Mouse (Mus musculus) forelimb bud, embryonic 11.5 days (tissue): ENCODE data around the gene Cd79b.

Experiments used
- DNase-seq: peaks from one replicate; pipeline ENCODE4 v3.0.0-alpha.2; 2012; ENCODE audit warnings: low read depth, low spot score

The Cd79b gene

GRCm38 (mm10) chr11:106273811-106274210 lies 40.8 kb downstream of the Cd79b start:
- no peak for DNase-seq

GRCm38 (mm10) chr11:106273311-106273684 lies 41.3 kb downstream of the Cd79b start:
- no peak for DNase-seq

- DNase-seq: peak; percentile 98
Observed at GRCm38 (mm10) chr11:106272644-106273310, 41.8 kb downstream of the Cd79b start, which contains the start of gene Smarcd2. TSS of gene Smarcd2 (minus strand) at chr11:106272972.

- no peak for DNase-seq
Observed at GRCm38 (mm10) chr11:106271794-106272643, 42.5 kb downstream of the Cd79b start.

GRCm38 (mm10) chr11:106271131-106271793 lies 43.3 kb downstream of the Cd79b start:
- DNase-seq: no peak

GRCm38 (mm10) chr11:106269060-106269431 lies 45.5 kb downstream of the Cd79b start:
- DNase-seq: peak; percentile 59

- no peak for DNase-seq
Observed at GRCm38 (mm10) chr11:106268326-106269059, 46.1 kb downstream of the Cd79b start.

- DNase-seq: peak; percentile 46
Observed at GRCm38 (mm10) chr11:106267871-106268270, 46.7 kb downstream of the Cd79b start.

GRCm38 (mm10) chr11:106267311-106267852 lies 47.2 kb downstream of the Cd79b start:
- DNase-seq: peak; percentile 38

GRCm38 (mm10) chr11:106266431-106266830 lies 48.1 kb downstream of the Cd79b start:
- DNase-seq: no peak

GRCm38 (mm10) chr11:106265570-106265969 lies 49.0 kb downstream of the Cd79b start:
- DNase-seq: no peak

GRCm38 (mm10) chr11:106264988-106265387 lies 49.6 kb downstream of the Cd79b start:
- DNase-seq: no peak

- no peak for DNase-seq
Observed at GRCm38 (mm10) chr11:106263963-106264362, 50.6 kb downstream of the Cd79b start.
